Mouse (Mus musculus): ENCODE results near the gene Leng1. TPM values are rescaled to one million over a fixed set of nuclear protein-coding genes. Genes with fewer than 3 reads are reported as not detected.

The Leng1 gene
- total RNA-seq, 1 experiment from 2014 or later, result 16.2 TPM

DNA sequence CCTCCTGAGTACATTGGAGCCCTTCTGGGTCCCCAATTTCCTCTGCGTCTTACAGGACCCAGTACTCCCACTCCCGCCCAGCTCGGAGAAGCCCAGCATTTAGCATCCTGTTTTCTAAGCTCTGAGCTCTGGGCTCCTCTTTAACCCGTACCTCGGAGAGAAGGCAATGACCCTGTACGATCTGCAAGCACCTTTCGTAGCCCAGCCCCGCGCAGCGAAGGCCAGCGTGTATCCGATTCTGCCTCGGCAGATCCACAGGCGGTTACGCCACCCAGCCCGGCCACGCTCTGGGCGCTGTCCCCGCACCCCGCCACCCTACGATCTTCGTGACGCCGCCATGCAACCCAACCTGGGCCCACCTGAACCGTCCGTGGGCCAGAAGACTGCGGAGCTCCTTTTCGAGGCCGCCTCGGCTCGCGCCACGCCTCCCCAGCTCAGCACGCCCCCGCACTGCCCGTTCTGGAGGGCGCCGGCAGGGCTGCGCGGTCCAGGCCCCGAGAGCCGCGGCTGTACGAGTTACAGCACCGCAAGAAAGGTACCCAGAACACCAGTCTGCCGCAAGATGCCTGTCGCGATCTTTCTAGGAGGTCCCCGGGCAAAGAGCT lies 26.8 kb upstream of the Leng1 start, which contains the start of gene Tsen34:
Tsen34 (plus strand) TSS at position 482 of the 605 bp plus-strand sequence.
- no peak for DNase-seq

GRCm38 (mm10) chr7:3691919-3692318 lies 26.3 kb upstream of the Leng1 start:
- no peak for DNase-seq

- no peak for DNase-seq
Measured at GRCm38 (mm10) chr7:3685400-3686187, 20.0 kb upstream of the Leng1 start.

DNA sequence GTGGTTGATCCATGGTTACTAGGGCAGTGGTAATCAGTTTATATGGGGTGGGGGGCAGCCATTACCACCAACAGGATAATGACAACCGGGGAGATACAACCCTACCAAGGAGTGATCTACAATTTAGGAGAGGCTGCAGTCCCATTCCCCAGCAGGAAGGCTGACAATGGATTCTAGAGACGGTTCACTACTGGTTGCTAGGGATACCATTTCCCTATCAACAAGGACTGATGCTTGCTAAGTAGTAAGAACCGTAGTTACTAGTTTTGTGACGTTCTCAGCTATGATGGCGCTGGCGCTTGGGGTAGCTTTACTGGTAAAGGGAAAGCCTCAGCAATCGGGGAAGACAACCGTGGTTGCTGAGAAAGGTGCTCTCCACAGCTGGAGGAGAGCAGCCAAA lies 19.1 kb upstream of the Leng1 start:
- no peak for DNase-seq

- no peak for DNase-seq
Measured at GRCm38 (mm10) chr7:3683908-3684550, 18.4 kb upstream of the Leng1 start.

GRCm38 (mm10) chr7:3677342-3677741 lies 11.7 kb upstream of the Leng1 start, which contains the start of gene Tmc4:
Gene Tmc4, minus strand, starts transcription at chr7:3677553.
- no peak for DNase-seq

DNA sequence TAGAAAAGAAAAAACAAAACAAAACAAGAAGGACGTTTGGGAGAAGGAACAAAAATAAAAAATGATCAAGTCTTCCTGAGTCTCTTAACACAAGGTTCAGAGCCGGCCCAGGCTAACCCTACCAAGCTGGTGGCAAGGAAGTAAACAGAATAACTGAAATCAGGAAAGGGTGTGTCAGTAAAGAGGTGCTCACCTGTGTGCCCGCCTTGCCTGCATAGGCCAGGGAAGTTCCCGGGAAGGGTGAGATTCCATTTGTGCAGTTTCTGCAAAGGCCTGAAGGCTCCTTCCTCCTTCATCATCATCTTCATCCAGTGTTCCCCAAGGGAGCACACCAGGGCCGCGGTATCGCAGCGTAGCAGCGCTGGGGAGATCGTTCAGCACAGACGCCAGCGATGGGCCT lies 10.7 kb upstream of the Leng1 start:
- no peak for DNase-seq

DNA sequence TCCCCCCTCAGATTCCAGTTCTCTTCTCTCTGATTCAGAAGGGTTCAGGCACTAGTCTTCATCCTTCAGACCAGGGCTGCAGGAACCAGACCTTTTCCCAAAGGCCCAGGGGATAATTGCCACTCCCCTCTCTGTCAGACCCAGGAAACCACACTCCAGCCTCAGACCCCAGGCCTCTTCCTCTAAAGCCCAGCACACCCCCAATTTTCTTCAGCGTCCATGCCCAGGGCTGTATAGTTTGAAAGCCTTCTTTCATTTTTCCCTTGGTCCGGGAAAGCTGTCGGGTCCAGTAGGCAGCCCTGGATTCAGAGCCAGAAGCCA lies 9.5 kb upstream of the Leng1 start:
- DNase-seq, result no peak

- peak; percentile 85 for DNase-seq
Measured at GRCm38 (mm10) chr7:3674507-3675227, 9.0 kb upstream of the Leng1 start.

DNA sequence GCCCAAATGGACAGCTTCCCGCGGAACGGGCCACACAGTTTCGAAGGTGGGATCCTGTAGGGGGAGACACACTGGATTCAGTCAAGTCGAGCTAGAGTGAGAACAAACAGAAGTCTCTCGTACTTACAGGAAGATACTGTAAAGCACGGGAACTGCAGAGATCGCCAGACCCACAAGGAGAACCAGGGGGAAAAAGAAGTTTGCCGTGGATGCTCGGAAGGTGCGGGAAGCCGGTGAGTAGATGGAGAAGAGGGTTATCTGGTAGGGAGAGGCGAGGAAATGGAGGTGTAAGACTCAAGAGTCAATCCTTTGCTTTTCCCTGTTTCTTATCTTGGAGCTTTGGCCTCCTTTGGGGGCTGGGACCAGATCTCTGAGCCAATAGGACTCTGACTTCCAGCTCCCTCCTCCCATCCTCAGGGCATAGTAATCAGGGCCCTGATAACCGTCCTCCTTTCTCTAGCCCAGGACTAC lies 1.3 kb upstream of the Leng1 start:
- no peak for DNase-seq

- no peak for DNase-seq
Measured at GRCm38 (mm10) chr7:3664524-3665214, 971 bp downstream of the Leng1 start.

- no peak for DNase-seq
Measured at GRCm38 (mm10) chr7:3658578-3658977, 7.1 kb downstream of the Leng1 start.

GRCm38 (mm10) chr7:3656966-3657365 lies 8.7 kb downstream of the Leng1 start:
- no peak for DNase-seq

GRCm38 (mm10) chr7:3646641-3647040 lies 19.0 kb downstream of the Leng1 start:
- no peak for DNase-seq

- DNase-seq, result no peak
Measured at GRCm38 (mm10) chr7:3646188-3646587, 19.5 kb downstream of the Leng1 start.

DNA sequence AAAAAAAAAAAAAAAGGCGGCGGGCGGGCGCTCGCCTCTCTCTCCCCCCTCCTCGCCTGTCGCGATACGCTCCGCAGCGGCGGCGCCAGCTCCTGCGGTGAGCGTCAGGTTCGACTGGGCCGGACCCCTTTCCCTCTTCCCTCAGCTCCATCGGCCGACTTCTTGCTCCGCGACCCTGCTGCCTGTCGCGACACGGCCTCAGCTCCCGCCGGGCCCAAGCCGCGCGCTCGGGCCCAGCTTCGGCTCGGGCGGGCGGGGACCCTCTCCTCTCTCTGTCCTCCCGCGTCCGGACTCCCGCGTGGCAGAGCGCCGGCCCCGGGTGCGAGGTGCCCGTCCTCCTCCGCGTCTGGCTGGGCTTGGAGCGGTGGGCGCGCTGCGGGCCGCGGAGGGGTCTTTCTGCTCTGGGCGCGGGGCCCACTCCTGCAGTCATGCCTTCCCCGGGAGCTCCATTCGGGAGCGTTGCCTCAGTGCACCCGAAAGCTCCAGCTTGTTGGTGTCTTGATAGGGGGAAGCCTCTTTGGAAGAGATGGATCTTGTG lies 20.1 kb downstream of the Leng1 start:
- no peak for DNase-seq

DNA sequence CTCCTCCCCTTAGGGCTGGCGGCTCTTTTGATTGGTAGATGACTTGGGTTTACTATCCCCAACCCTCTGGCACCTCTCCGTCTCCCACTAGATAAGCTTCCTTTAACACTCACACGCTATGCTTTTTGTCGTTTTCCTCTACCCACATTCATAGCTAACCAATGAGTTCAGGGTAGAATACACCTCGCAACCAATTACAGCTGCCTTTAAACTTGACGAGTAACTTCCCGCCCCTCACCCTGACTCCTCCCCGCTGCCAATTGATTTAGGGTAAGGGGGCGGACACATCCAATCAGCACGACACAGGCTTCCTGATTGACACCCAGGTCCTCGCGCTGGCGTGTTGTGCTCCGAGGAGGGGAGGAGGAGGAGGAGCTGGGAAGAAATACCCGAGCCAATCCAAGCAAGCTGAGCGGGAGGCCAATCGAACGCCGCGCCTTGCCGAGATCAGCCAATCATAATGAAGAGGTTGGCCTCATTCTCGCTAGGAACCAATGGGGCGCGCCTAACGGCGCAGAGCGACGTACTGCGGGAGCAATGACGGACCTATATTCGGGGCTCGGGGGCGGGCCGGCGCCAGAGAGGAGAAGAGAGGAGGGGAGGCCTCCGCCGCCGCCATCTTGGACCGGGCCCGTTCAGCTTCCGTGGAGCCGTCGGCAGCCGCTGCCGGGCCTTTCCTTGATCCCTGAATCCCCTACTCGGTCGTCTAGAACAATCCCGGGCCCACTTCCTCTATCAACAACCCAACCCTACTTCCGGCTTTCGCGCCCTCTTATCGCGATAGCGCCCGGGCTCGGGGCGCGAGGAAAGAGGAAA lies 20.8 kb downstream of the Leng1 start, which contains the start of gene Cnot3:
Cnot3 (plus strand) TSS at position 597 of the 816 bp plus-strand sequence.
- peak; percentile 96 for DNase-seq

GRCm38 (mm10) chr7:3644348-3644671 lies 21.3 kb downstream of the Leng1 start:
- DNase-seq, result peak; percentile 82

DNA sequence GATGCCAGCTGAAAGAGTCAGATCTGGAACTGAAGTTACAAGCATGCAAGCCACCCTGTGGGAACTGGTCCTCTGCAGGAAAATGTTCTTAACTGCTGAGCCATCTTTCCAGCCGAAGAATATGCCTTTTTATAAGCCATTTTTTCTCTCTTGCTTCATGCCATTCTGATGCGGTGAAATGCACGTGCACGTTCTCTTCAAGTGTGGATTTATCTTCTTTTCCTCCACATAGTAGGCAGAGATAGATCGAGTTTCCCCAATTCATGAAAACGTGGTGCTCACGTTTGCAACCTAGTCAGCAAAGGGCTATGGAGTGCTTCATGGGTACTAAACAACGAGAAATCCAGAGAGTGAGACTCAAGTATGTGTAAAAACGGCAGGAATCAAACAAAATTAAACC lies 21.8 kb downstream of the Leng1 start:
- no peak for DNase-seq

DNA sequence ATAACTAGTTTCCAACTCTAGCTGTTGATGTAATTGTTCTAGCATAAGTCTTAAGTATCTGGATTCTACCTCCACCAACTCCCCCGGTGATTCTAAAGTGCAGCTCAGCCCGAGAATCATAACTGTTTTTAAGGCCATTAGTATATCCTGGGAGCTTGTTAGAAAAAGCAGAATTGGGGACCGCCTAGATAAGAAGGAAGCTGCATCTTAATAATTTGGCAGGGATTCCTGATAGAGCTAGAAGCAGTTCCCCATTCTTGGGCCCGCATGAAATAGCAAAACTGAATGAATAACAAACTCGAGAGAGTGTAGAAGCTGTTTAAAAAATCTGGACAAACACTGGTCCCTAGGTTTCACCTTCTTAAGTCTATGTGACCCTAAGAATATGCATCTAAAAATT lies 22.2 kb downstream of the Leng1 start:
- DNase-seq, result no peak

DNA sequence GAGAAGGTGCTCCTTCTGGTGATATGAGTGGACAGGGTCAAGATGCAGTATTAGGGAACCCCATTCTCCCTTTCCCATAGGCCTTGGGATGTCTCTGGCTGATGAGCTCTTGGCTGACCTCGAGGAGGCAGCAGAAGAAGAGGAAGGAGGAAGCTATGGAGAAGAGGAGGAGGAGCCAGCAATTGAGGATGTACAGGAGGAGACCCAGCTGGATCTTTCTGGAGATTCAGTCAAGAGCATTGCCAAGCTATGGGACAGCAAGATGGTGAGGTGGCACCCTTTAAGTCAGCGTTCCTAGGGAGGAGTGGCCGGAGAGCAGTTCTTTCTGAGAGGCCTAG lies 35.2 kb downstream of the Leng1 start:
- DNase-seq, result no peak

Measured in adrenal gland, postnatal 25 days (tissue).